ENCODE assay signal across 21 mouse cellular contexts in genomic region chr9:121988910-121989309, GRCm38 (mm10). TPM values are rescaled to one million over a fixed set of nuclear protein-coding genes. Genes with fewer than 3 reads are reported as not detected.
DNase-seq lines count a peak whose midpoint lies in the region; ATAC-seq lines count a peak whose summit lies in the region.
"Had no signal": no experiment of that assay in that cellular context is flagged by ENCODE, and none has a peak within 500 bp of the region (broad histone marks: within the 10 kb centered on the region; RNA-seq: fewer than 3 reads in every experiment).

No protein-coding gene starts in this region.

- no peaks in the 10 kb centered on the region for H3K27me3 ChIP-seq in limb, embryonic 13.5 days
- H3K27me3 ChIP-seq in limb, embryonic 10.5 days (ENCODE audit: low read depth, poor library complexity, severe bottlenecking), result no peaks in the 10 kb centered on the region
- H3K27me3 ChIP-seq: CH12.LX, Patski had no signal

- DNase-seq in heart, adult 11 months, result peak; percentile 93
- DNase-seq in heart, adult 18-20 months, result no peak
- DNase-seq in limb, embryonic 10.5 days (ENCODE audit: low spot score), result no peak
- DNase-seq: adrenal gland, adult 2 months; adrenal gland, adult 8-10 months; adrenal gland, postnatal 10 days; adrenal gland, postnatal 14 days; adrenal gland, postnatal 25 days; adrenal gland, postnatal 36 days; B cell, adult 2 months; cerebellum, adult 11 months; cerebellum, adult 11-12 months; cerebellum, adult 18-20 months had no signal

- H3K4me1 ChIP-seq in limb, embryonic 13.5 days, result peaks cover 11% of the 10 kb centered on the region
- peaks cover 15% of the 10 kb centered on the region; the same call in 1 of the 2 replicates for H3K4me1 ChIP-seq in limb, embryonic 10.5 days

- WGBS in limb, embryonic 13.5 days, result 63% methylated on average over 3 of the region's 3 CpGs
- WGBS in limb, embryonic 10.5 days, result 81% methylated on average over 3 of the region's 3 CpGs

- H3K4me2 ChIP-seq in limb, embryonic 13.5 days (replicated peaks), result no peak overlapping the region

- H3K36me3 ChIP-seq in limb, embryonic 13.5 days, result no peaks in the 10 kb centered on the region
- H3K36me3 ChIP-seq in limb, embryonic 10.5 days, result no peaks in the 10 kb centered on the region
- H3K36me3 ChIP-seq: G1E had no signal

- 0 out of 2 replicates have a peak overlapping the region, but pooled peaks have one; percentile 1 for H3K9ac ChIP-seq in limb, embryonic 13.5 days

- H3K4me3 ChIP-seq in limb, embryonic 13.5 days, result no peak overlapping the region
- no peak overlapping the region for H3K4me3 ChIP-seq in limb, embryonic 10.5 days

- ATAC-seq in limb, embryonic 13.5 days (ENCODE audit: low FRiP score, low read depth), result no peak
- ATAC-seq: activated CD4-positive, CD25-positive, alpha-beta regulatory T cell, adult 4 months; CD4-positive, CD25-positive, alpha-beta regulatory T cell, adult 4 months; Patski had no signal

- no peaks in the 10 kb centered on the region for H3K9me3 ChIP-seq in limb, embryonic 13.5 days
- H3K9me3 ChIP-seq in limb, embryonic 10.5 days (replicated peaks), result no peaks in the 10 kb centered on the region
- H3K9me3 ChIP-seq: G1E had no signal

- H3K27ac ChIP-seq in limb, embryonic 13.5 days, result no peak overlapping the region
- H3K27ac ChIP-seq in limb, embryonic 10.5 days, result no peak overlapping the region

RNA-seq across cellular contexts. Expression of gene Pomgnt2, which starts 8.0 kb away (rescaled TPM):
- total RNA-seq in heart, adult 18-20 months (2021), result 10 to 100 TPM; 14.7 to 16.6 TPM
- polyA plus RNA-seq in limb, embryonic 13.5 days (2015; fragmentation: Nextera tagmentation; extraction: Ambion mirVana), result 15.2 and 16.0 TPM in 2 replicates
- polyA plus RNA-seq in limb, embryonic 10.5 days (2016; fragmentation: Nextera tagmentation; extraction: Ambion mirVana), result 11.5 and 12.5 TPM in 2 replicates
- total RNA-seq: CH12.LX, MEL had no signal
- polyA plus RNA-seq: activated CD4-positive, CD25-positive, alpha-beta regulatory T cell, adult 4 months; CD4-positive, CD25-positive, alpha-beta regulatory T cell, adult 4 months; G1E had no signal

RNA-seq across cellular contexts. Expression of gene Fam198a, which starts 38.1 kb away (rescaled TPM):
- total RNA-seq in heart, adult 18-20 months (2021), result under 1 TPM; 0.26 to 0.47 TPM
- polyA plus RNA-seq in limb, embryonic 13.5 days (2015; fragmentation: Nextera tagmentation; extraction: Ambion mirVana), result 5.4 and 6.1 TPM in 2 replicates
- polyA plus RNA-seq in limb, embryonic 10.5 days (2016; fragmentation: Nextera tagmentation; extraction: Ambion mirVana), result 0.40 and 0.65 TPM in 2 replicates
- total RNA-seq: G1E had no signal
- polyA plus RNA-seq: activated CD4-positive, CD25-positive, alpha-beta regulatory T cell, adult 4 months; C2C12; G1E had no signal
